Mouse (Mus musculus): ENCODE results near the gene Ccnl2. TPM values are rescaled to one million over a fixed set of nuclear protein-coding genes. Genes with fewer than 3 reads are reported as not detected.

Ccnl2 gene
- polyA plus RNA-seq, 1 experiment from 2014 or later = 140 TPM

DNA sequence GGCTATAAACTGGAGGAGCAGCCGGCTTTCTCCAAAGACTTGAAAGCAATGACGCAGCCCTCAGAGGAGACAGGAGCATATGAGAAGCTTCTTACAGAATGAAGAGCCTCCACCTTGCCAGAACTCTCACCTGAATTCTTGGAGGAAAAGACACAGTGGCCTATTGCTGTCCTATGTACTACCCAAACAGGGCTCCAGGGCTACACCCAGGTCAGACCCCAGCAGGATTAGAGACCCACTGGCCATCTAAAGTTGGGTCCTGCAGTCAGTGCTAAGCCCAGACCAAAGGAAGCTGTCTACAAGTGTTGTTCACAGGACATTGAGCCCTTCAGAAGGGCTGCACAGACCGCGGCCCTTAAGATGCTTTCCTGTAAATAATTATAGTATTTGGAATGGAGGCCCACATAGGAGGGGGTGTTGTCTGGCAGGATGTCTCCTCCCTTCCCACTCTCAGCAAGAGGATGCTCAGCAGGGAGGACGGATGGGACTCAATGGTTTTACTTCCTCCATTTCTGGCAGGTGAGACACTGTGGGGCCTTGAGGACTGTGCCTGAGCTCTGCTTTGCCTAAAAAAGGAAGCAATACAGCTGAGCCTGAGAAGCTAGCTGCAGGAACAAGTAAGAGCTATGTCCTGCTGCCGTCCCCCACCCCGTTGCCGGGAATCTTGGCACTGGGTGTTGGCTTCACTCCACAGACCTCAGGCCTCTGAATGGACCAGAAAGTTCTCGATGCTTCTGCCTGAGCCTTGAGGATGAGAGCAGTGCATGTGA is 37.1 kb upstream of the Ccnl2 start:
- H3K9ac ChIP-seq (ENCODE audit: low read depth, low read length) = no peak overlapping the region
- no peaks in the 10 kb centered on the region for H3K9me3 ChIP-seq (ENCODE audit: control insufficient read depth, low read length)
- ATAC-seq (replicated peaks; ENCODE audit: low FRiP score) = no peak
- WGBS = 56% methylated on average over 9 of the region's 9 CpGs
- peaks cover 40% of the 10 kb centered on the region for H3K27me3 ChIP-seq (replicated peaks; ENCODE audit: control insufficient read depth, insufficient read depth, low read length)
- H3K4me2 ChIP-seq = peak overlapping the region; percentile 78
- H3K36me3 ChIP-seq (ENCODE audit: control insufficient read depth, insufficient read depth, low read length) = no peaks in the 10 kb centered on the region
- H3K4me1 ChIP-seq (replicated peaks; ENCODE audit: control insufficient read depth, insufficient read depth, low read length) = peaks cover 21% of the 10 kb centered on the region
- no peak overlapping the region for H3K27ac ChIP-seq (ENCODE audit: low read depth, low read length)
- peak overlapping the region; percentile 42 for H3K4me3 ChIP-seq (ENCODE audit: low read depth, low read length)
- DNase-seq (ENCODE audit: low spot score) = no peak

DNA sequence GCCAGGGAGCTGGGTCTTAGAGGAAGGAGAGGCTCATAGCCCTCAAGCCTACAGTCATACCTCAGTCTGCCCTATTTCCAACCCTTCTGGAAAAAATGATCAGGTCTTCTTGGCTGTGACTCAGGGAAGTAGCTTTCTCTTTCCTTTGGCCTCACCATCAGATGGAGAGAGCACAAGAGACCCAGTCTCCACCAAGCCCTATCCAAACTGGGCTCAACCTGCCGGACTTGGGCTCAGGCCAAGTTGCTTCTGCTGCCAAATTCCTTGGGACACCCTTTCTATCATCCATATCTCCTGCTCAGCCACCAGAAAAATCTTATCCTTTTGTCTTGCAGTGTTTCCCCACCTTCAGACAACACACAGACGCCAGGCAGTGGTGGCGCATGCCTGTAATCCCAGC is 36.4 kb upstream of the Ccnl2 start:
- no peak overlapping the region for H3K27ac ChIP-seq (ENCODE audit: low read depth, low read length)
- H3K9ac ChIP-seq (ENCODE audit: low read depth, low read length) = no peak overlapping the region
- no peaks in the 10 kb centered on the region for H3K36me3 ChIP-seq (ENCODE audit: control insufficient read depth, insufficient read depth, low read length)
- H3K27me3 ChIP-seq (replicated peaks; ENCODE audit: control insufficient read depth, insufficient read depth, low read length) = peaks cover 40% of the 10 kb centered on the region
- no peak overlapping the region for H3K4me3 ChIP-seq (ENCODE audit: low read depth, low read length)
- peaks cover 15% of the 10 kb centered on the region for H3K4me1 ChIP-seq (replicated peaks; ENCODE audit: control insufficient read depth, insufficient read depth, low read length)
- no peak overlapping the region for H3K4me2 ChIP-seq
- no peak for ATAC-seq (replicated peaks; ENCODE audit: low FRiP score)
- 79% methylated on average over 3 of the region's 3 CpGs for WGBS
- DNase-seq (ENCODE audit: low spot score) = no peak
- no peaks in the 10 kb centered on the region for H3K9me3 ChIP-seq (ENCODE audit: control insufficient read depth, low read length)

DNA sequence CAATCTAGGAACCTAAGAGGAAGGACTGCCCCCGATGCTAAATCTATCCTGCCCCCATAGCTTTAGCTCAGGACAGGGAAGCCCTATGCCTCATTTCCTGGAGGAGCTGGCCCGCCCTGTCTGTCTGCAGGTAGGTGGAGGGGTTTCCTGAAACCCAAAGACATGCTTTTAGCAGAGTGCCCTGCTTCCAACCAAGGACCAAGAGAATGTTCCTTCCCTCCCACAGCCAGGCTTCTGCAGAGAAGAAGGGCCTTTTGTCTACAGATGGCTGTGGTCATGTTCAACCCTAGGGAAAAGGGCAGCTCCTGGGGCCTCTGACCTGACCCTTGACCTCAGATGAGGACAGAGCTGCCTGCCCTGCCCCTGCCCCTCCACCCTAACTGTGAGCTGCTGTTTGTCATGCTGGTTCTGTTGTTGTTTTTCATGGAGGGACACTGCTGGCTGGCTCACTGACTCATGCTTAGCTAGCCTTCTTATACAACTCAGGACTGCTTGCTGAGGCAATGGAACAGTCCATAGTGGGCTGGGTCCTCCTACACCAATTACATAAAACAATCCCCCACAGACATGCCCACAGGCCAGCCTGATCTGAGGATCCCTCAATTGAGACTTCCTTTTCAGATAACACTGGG is 35.5 kb upstream of the Ccnl2 start:
- DNase-seq (ENCODE audit: low spot score) (no peak), ATAC-seq (replicated peaks; ENCODE audit: low FRiP score) (no peak)
- H3K9me3 ChIP-seq (ENCODE audit: control insufficient read depth, low read length) = no peaks in the 10 kb centered on the region
- H3K4me1 ChIP-seq (replicated peaks; ENCODE audit: control insufficient read depth, insufficient read depth, low read length) = peaks cover 15% of the 10 kb centered on the region
- H3K9ac ChIP-seq (ENCODE audit: low read depth, low read length) = no peak overlapping the region
- WGBS = 47% methylated on average over 2 of the region's 2 CpGs
- H3K4me3 ChIP-seq (ENCODE audit: low read depth, low read length) = no peak overlapping the region
- H3K4me2 ChIP-seq = no peak overlapping the region
- H3K27me3 ChIP-seq (replicated peaks; ENCODE audit: control insufficient read depth, insufficient read depth, low read length) = peaks cover 35% of the 10 kb centered on the region
- H3K27ac ChIP-seq (ENCODE audit: low read depth, low read length) = no peak overlapping the region
- no peaks in the 10 kb centered on the region for H3K36me3 ChIP-seq (ENCODE audit: control insufficient read depth, insufficient read depth, low read length)

DNA sequence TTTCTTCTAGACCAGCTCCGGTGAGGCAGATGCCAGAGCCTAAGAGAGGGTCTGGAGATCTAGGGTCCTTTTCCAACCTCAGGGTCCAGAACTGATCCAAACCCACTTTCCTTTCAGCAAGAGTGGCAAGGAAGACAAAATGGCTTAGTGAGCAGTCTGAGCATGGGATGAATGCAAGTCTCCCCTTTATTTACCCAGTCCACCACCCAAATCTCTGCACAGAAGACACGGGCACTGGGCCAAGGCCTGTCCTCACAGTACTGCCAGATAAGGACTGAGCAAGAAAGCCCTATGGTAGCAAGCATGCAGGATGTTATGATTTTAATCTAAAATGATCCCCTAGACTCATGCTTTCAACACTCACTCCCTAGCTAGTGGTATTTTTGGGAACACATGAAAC is 34.5 kb upstream of the Ccnl2 start:
- Histone ChIP-seq H3K4me2 (no peak overlapping the region), H3K27me3 (replicated peaks; ENCODE audit: control insufficient read depth, insufficient read depth, low read length) (peaks cover 31% of the 10 kb centered on the region), H3K9me3 (ENCODE audit: control insufficient read depth, low read length) (no peaks in the 10 kb centered on the region), H3K36me3 (ENCODE audit: control insufficient read depth, insufficient read depth, low read length) (no peaks in the 10 kb centered on the region), H3K4me3 (ENCODE audit: low read depth, low read length) (no peak overlapping the region), H3K4me1 (replicated peaks; ENCODE audit: control insufficient read depth, insufficient read depth, low read length) (peaks cover 15% of the 10 kb centered on the region), H3K9ac (ENCODE audit: low read depth, low read length) (no peak overlapping the region), H3K27ac (ENCODE audit: low read depth, low read length) (no peak overlapping the region)
- 72% methylated on average over 2 of the region's 2 CpGs for WGBS
- ATAC-seq (replicated peaks; ENCODE audit: low FRiP score) = no peak
- DNase-seq (ENCODE audit: low spot score) = no peak

DNA sequence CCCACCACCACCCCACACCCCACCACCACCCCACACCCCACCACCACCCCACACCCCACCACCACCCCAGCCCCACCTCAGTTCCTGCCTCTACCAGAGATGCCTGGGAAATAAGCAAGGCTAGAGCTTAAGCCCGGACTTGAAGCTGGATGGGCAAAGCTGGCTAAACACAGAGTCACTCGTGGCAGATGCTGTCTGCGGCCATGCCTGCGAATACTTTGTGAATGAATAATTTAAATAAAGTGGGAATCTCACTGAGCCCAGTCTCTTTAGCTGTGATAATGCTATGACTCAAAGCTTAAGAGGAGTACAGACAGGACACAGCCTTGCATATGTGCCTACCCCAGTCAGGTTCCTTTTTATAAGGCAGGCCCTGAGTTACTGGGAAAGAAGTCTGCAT is 32.8 kb upstream of the Ccnl2 start:
- Histone ChIP-seq H3K27ac (ENCODE audit: low read depth, low read length) (no peak overlapping the region), H3K9me3 (ENCODE audit: control insufficient read depth, low read length) (no peaks in the 10 kb centered on the region), H3K4me2 (no peak overlapping the region), H3K4me1 (replicated peaks; ENCODE audit: control insufficient read depth, insufficient read depth, low read length) (peaks cover 14% of the 10 kb centered on the region), H3K36me3 (ENCODE audit: control insufficient read depth, insufficient read depth, low read length) (no peaks in the 10 kb centered on the region), H3K27me3 (replicated peaks; ENCODE audit: control insufficient read depth, insufficient read depth, low read length) (peaks cover 15% of the 10 kb centered on the region), H3K9ac (ENCODE audit: low read depth, low read length) (no peak overlapping the region), H3K4me3 (ENCODE audit: low read depth, low read length) (no peak overlapping the region)
- DNase-seq (ENCODE audit: low spot score) (no peak), ATAC-seq (replicated peaks; ENCODE audit: low FRiP score) (no peak)
- WGBS = 81% methylated on average over 4 of the region's 4 CpGs

DNA sequence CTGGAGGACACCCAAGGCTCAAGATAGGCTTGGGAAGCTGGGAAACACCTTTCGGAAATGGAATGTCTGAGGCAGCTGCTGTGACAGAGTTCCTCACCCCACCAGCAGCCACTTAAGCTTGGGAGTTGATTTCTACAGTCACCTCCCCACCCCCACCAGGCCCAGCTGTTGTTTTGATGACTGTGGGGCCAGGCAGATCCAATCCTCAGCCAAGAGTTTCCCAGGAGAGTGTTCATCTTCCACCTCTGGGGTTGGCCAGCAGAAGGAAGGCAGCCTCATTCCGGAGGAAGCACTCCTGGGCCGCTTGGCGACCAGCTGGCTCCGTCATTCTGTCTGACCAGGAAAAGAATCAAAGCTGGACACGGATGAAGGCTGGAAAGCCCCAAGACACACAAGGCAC is 31.4 kb upstream of the Ccnl2 start:
- WGBS = 37% methylated on average over 6 of the region's 6 CpGs
- DNase-seq (ENCODE audit: low spot score) (no peak), ATAC-seq (replicated peaks; ENCODE audit: low FRiP score) (no peak)
- H3K9me3 ChIP-seq (ENCODE audit: control insufficient read depth, low read length) = no peaks in the 10 kb centered on the region
- no peaks in the 10 kb centered on the region for H3K36me3 ChIP-seq (ENCODE audit: control insufficient read depth, insufficient read depth, low read length)
- peaks cover 1% of the 10 kb centered on the region for H3K27me3 ChIP-seq (replicated peaks; ENCODE audit: control insufficient read depth, insufficient read depth, low read length)
- H3K27ac ChIP-seq (ENCODE audit: low read depth, low read length) = no peak overlapping the region
- no peak overlapping the region for H3K4me3 ChIP-seq (ENCODE audit: low read depth, low read length)
- no peak overlapping the region for H3K9ac ChIP-seq (ENCODE audit: low read depth, low read length)
- H3K4me2 ChIP-seq = no peak overlapping the region
- peaks cover 18% of the 10 kb centered on the region for H3K4me1 ChIP-seq (replicated peaks; ENCODE audit: control insufficient read depth, insufficient read depth, low read length)

DNA sequence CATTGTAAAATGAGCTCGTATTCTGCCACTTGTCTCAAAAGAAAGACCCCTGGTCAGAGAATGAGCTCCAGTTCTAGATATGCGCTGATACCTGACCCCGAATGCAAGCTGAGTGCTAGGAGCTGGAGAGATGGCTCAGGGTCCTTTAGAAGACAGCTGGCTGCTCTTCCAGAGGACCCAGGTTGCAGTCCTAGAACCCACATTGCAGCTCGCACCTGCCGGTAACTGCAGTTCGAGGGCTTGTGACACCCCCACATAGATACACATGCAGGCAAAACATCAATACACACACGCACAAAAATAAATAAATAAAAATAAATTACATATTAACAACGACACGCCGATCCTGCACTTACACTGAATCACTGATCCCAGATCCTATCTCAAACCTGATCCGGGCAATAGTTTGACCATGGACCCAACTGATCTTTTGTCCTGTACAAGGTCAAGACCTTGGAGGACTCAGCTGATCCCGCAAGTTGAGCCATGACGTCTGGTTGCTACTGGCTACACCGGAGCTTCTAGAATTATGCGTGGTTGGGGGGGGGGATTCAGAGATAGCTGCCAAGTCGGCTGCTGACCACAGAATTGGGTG is 28.7 kb upstream of the Ccnl2 start:
- H3K36me3 ChIP-seq (ENCODE audit: control insufficient read depth, insufficient read depth, low read length) = no peaks in the 10 kb centered on the region
- peaks cover 10% of the 10 kb centered on the region; the same call in 1 of the 2 replicates for H3K4me1 ChIP-seq (replicated peaks; ENCODE audit: control insufficient read depth, insufficient read depth, low read length)
- WGBS = 38% methylated on average over 16 of the region's 16 CpGs
- peak overlapping the region; percentile 80 for H3K9ac ChIP-seq (ENCODE audit: low read depth, low read length)
- DNase-seq (ENCODE audit: low spot score) (no peak), ATAC-seq (replicated peaks; ENCODE audit: low FRiP score) (0 out of 2 replicates have a peak, but pooled peaks have one; percentile 1)
- H3K27ac ChIP-seq (ENCODE audit: low read depth, low read length) = peak overlapping the region; percentile 44; the same call in 1 of the 2 replicates
- H3K4me3 ChIP-seq (ENCODE audit: low read depth, low read length) = peak overlapping the region; percentile 65
- H3K27me3 ChIP-seq (replicated peaks; ENCODE audit: control insufficient read depth, insufficient read depth, low read length) = no peaks in the 10 kb centered on the region; the same call in 1 of the 2 replicates
- peak overlapping the region; percentile 90 for H3K4me2 ChIP-seq
- H3K9me3 ChIP-seq (ENCODE audit: control insufficient read depth, low read length) = no peaks in the 10 kb centered on the region

DNA sequence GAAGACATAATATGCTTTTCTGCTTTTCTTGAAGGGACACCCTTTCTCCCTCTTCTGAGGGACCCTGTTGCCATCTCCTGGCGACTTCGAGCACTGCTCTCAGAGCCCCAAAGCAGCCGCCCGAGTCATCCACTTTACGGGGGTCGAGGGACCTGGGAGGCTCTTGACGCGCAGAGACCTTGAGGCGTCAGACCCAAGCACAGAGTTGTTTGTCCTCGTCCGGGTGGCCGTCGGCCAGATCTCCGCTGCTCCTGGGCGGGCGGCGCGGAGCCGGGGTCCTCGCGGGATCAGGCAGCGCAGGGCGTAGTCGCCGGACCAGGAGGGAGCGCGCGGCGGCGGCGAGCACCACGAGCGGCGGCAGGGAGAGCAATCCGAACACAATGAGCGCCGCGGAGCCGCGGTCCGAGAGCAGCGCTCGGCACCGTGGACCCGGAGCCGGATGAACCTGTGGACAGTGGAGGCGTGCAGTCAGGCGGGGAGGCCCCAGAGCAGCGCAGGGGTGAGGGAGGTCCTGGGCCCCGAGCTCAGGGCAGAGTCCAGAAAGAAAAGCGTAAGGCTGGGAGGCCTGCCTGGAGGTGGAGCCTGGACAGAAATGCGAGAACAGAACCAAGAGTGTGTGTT is 28.1 kb upstream of the Ccnl2 start:
- H3K36me3 ChIP-seq (ENCODE audit: control insufficient read depth, insufficient read depth, low read length) = no peaks in the 10 kb centered on the region
- peak overlapping the region; percentile 65 for H3K4me3 ChIP-seq (ENCODE audit: low read depth, low read length)
- H3K4me1 ChIP-seq (replicated peaks; ENCODE audit: control insufficient read depth, insufficient read depth, low read length) = peaks cover 10% of the 10 kb centered on the region; the same call in 1 of the 2 replicates
- ATAC-seq (replicated peaks; ENCODE audit: low FRiP score) (peak; percentile 80), DNase-seq (ENCODE audit: low spot score) (peak; percentile 81)
- H3K9me3 ChIP-seq (ENCODE audit: control insufficient read depth, low read length) = no peaks in the 10 kb centered on the region
- under 1% methylated on average over 52 of the region's 52 CpGs for WGBS
- H3K9ac ChIP-seq (ENCODE audit: low read depth, low read length) = peak overlapping the region; percentile 80
- H3K27me3 ChIP-seq (replicated peaks; ENCODE audit: control insufficient read depth, insufficient read depth, low read length) = no peaks in the 10 kb centered on the region; the same call in 1 of the 2 replicates
- H3K4me2 ChIP-seq = peak overlapping the region; percentile 90
- H3K27ac ChIP-seq (ENCODE audit: low read depth, low read length) = peak overlapping the region; percentile 44; the same call in 1 of the 2 replicates
